In the genomic region with DNA sequence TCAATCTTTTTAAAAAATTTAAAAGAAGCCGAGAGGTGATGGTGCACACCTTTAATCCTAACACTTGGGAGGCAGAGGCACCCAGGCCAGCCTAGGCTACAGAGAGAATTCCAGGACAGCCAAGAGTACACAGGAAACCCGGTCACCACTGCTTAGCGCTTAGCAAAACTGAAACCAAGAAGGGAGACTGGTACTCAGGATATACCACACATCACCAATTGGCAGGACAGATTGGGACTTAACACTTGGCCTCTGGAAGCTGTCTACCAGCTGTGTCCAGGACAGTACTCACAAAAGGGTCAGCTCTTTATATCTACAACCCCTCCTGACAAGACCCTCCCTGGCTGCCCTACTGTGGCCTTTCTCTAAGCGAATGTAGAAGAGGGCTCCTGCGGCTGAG, we compare ENCODE assay signal across 8 mouse cellular contexts. TPM values are rescaled to one million over a fixed set of nuclear protein-coding genes. Genes with fewer than 3 reads are reported as not detected.
DNase-seq lines count a peak whose midpoint lies in the region; ATAC-seq and TF ChIP-seq lines count a peak whose summit lies in the region.

No protein-coding gene starts in this region.

- in situ Hi-C loops in CH12.LX (cut with MboI; ENCODE audit: low pct_ligation_motif_present, low pct_unique_long_range_greater_than_20kb, low sequenced_read_pairs): loop anchor here (5.0 kb wide), 1 partner anchor 45 kb away; no protein-coding TSS in a partner anchor

- no peak for ATAC-seq in erythroblast, adult 5-6 weeks (replicated peaks; ENCODE audit: low FRiP score, poor library complexity, severe bottlenecking)
- no peak for ATAC-seq in forebrain, postnatal 0 days
- no peak; the same call in 1 of the 2 replicates for ATAC-seq in lung, postnatal 0 days

- H3K4me1 ChIP-seq in erythroblast, embryonic 14.5 days (ENCODE audit: control insufficient read depth): peaks cover 45% of the 10 kb centered on the region
- peaks cover 17 to 36% of the 10 kb centered on the region in 2 experiments for H3K4me1 ChIP-seq in CH12.LX (ENCODE audit: control insufficient read depth in 1 of 2, insufficient read depth in 2 of 2)
- peaks cover 16% of the 10 kb centered on the region for H3K4me1 ChIP-seq in forebrain, postnatal 0 days (ENCODE audit: insufficient read depth)
- peaks cover 13% of the 10 kb centered on the region for H3K4me1 ChIP-seq in lung, postnatal 0 days (ENCODE audit: insufficient read depth, low read depth, low read length)

- DNase-seq in CH12.LX (ENCODE audit: extremely low read depth): no peak
- no peak for DNase-seq in forebrain, postnatal 0 days
- peak; percentile 73 for DNase-seq in lung, postnatal 0 days (ENCODE audit: low spot score)
- DNase-seq in left cerebral cortex, postnatal 10 days (ENCODE audit: extremely low spot score in 1 of 2, low spot score in 2 of 2): no peak
- no peak for DNase-seq in cerebellum, postnatal 36 days
- DNase-seq in gastrocnemius, postnatal 4 days (ENCODE audit: low spot score in 2 of 2): no peak

- TF ChIP-seq CTCF in CH12.LX (conservative IDR thresholded peaks at IDR 0.05 in 1 of 2, IDR thresholded peaks at IDR 0.05 in 1 of 2; ENCODE audit: low read depth in 2 of 2, low read length in 2 of 2): no peak
- no peak for TF ChIP-seq CTCF in forebrain, postnatal 0 days (IDR thresholded peaks at IDR 0.05; ENCODE audit: low read depth)
- no peak for TF ChIP-seq CTCF in lung, postnatal 0 days (IDR thresholded peaks at IDR 0.05)

- TF ChIP-seq POLR2A in CH12.LX (IDR thresholded peaks at IDR 0.05; ENCODE audit: low read depth, low read length): no peak

- H3K9me3 ChIP-seq in erythroblast, embryonic 14.5 days (ENCODE audit: control insufficient read depth, low read length): no peaks in the 10 kb centered on the region
- no peaks in the 10 kb centered on the region for H3K9me3 ChIP-seq in CH12.LX (replicated peaks; ENCODE audit: low read length)
- H3K9me3 ChIP-seq in forebrain, postnatal 0 days (ENCODE audit: low read length): no peaks in the 10 kb centered on the region
- no peaks in the 10 kb centered on the region for H3K9me3 ChIP-seq in lung, postnatal 0 days (ENCODE audit: low read length)

- dilution Hi-C loops in CH12.LX (cut with MboI; ENCODE audit: extremely low pct_ligation_motif_present, extremely low pct_unique_long_range_greater_than_20kb, low sequenced_read_pairs): no loop called here

- intact Hi-C loops in left cerebral cortex, postnatal 10 days (cut with DNase I): loop anchor here (5.0 kb wide), 1 partner anchor 60 kb away; no protein-coding TSS in a partner anchor

- H3K27me3 ChIP-seq in erythroblast, embryonic 14.5 days (ENCODE audit: control insufficient read depth): peaks cover 45% of the 10 kb centered on the region
- peaks cover 6% of the 10 kb centered on the region for H3K27me3 ChIP-seq in CH12.LX (replicated peaks)
- H3K27me3 ChIP-seq in forebrain, postnatal 0 days (ENCODE audit: insufficient read depth, low read length): no peaks in the 10 kb centered on the region
- H3K27me3 ChIP-seq in lung, postnatal 0 days (replicated peaks; ENCODE audit: insufficient read depth, low read length): no peaks in the 10 kb centered on the region

- no peak for TF ChIP-seq EP300 in CH12.LX (IDR thresholded peaks at IDR 0.05; ENCODE audit: low read length)
- TF ChIP-seq EP300 in lung, postnatal 0 days (IDR thresholded peaks at IDR 0.05): peak; percentile 34; the same call in 1 of the 2 replicates

- no peak overlapping the region for H3K27ac ChIP-seq in CH12.LX (ENCODE audit: insufficient read depth, low read depth)
- no peak overlapping the region; the same call in 1 of the 2 replicates for H3K27ac ChIP-seq in forebrain, postnatal 0 days (ENCODE audit: low read depth, low read length)
- peak overlapping the region; percentile 93 for H3K27ac ChIP-seq in lung, postnatal 0 days (ENCODE audit: low read length)

- no peak overlapping the region for H3K9ac ChIP-seq in CH12.LX (ENCODE audit: insufficient read depth, low read depth)
- H3K9ac ChIP-seq in forebrain, postnatal 0 days: peak overlapping the region; percentile 85
- peak overlapping the region; percentile 44 for H3K9ac ChIP-seq in lung, postnatal 0 days (replicated peaks; ENCODE audit: low read depth)

- no peak for TF ChIP-seq RAD21 in CH12.LX (IDR thresholded peaks at IDR 0.05; ENCODE audit: low read depth, low read length)

- 19% methylated on average over 5 of the region's 5 CpGs for WGBS in forebrain, postnatal 0 days
- WGBS in lung, postnatal 0 days: 12% methylated on average over 5 of the region's 5 CpGs

- H3K36me3 ChIP-seq in erythroblast, embryonic 14.5 days (ENCODE audit: control insufficient read depth): peaks cover 8% of the 10 kb centered on the region
- H3K36me3 ChIP-seq in CH12.LX (replicated peaks in 1 of 2; ENCODE audit: control insufficient read depth in 1 of 2, insufficient read depth in 1 of 2, low read length in 1 of 2): peaks cover 0 to 13% of the 10 kb centered on the region in 2 experiments
- peaks cover 4% of the 10 kb centered on the region; the same call in 1 of the 2 replicates for H3K36me3 ChIP-seq in forebrain, postnatal 0 days (ENCODE audit: insufficient read depth)
- no peaks in the 10 kb centered on the region for H3K36me3 ChIP-seq in lung, postnatal 0 days (ENCODE audit: insufficient read depth, low read length)

- H3K4me2 ChIP-seq in CH12.LX (ENCODE audit: insufficient read depth, low read depth, poor library complexity, severe bottlenecking): peak overlapping the region; percentile 85
- peak overlapping the region; percentile 98 for H3K4me2 ChIP-seq in forebrain, postnatal 0 days (ENCODE audit: low read depth)
- H3K4me2 ChIP-seq in lung, postnatal 0 days (replicated peaks; ENCODE audit: low read depth, low read length): peak overlapping the region; percentile 86

- H3K4me3 ChIP-seq in erythroblast, embryonic 14.5 days (replicated peaks): peak overlapping the region; percentile 63
- H3K4me3 ChIP-seq in CH12.LX (replicated peaks in 1 of 3; ENCODE audit: low read depth in 2 of 3, low read length in 2 of 3, poor library complexity in 1 of 3): peak overlapping the region in 1 of 3 experiments; percentile 42
- H3K4me3 ChIP-seq in forebrain, postnatal 0 days (ENCODE audit: low read depth, low read length): peak overlapping the region; percentile 78
- peak overlapping the region; percentile 83 for H3K4me3 ChIP-seq in lung, postnatal 0 days (ENCODE audit: low read depth, low read length)

- H3K79me2 ChIP-seq in CH12.LX (replicated peaks; ENCODE audit: control insufficient read depth, extremely low read depth, insufficient read depth, poor library complexity, severe bottlenecking): peaks cover 11% of the 10 kb centered on the region; the same call in 1 of the 2 replicates

TF ChIP-seq in CH12.LX, 34 proteins besides CTCF, POLR2A, EP300 and RAD21:
- TF ChIP-seq IRF4 (IDR thresholded peaks at IDR 0.05; ENCODE audit: low read depth, low read length) (peak; percentile 46; the same call in 1 of the 2 replicates), ZMIZ1 (IDR thresholded peaks at IDR 0.05; ENCODE audit: low read depth, low read length) (no peak), SIN3A (IDR thresholded peaks at IDR 0.05; ENCODE audit: low read length) (0 out of 2 replicates have a peak, but pooled peaks have one; percentile 11)
TF ChIP-seq in CH12.LX: peak in this region for 2.

RNA-seq across cellular contexts. Expression of a gene that starts 1.4 kb away (rescaled TPM):
- 0.19 and 0.23 TPM in 2 replicates for polyA plus RNA-seq in erythroblast, embryonic 14.5 days (2012)
- 17.5 and 19.9 TPM in 2 replicates for total RNA-seq in erythroblast, adult 5-6 weeks (2015; ENCODE audit: low replicate concordance)
- 3.3 and 4.3 TPM in 2 replicates for total RNA-seq in erythroblast, adult 5-6 weeks (2017; ENCODE audit: low replicate concordance)
- 8.0 and 10.0 TPM in 2 replicates for total RNA-seq in CH12.LX (2012; rRNA removed)
- total RNA-seq in CH12.LX (2014; rRNA removed): 4.9 and 6.2 TPM in 2 replicates
- 8.2 and 11.4 TPM in 2 replicates for polyA plus RNA-seq in CH12.LX (2012; ENCODE audit: insufficient read length, low read depth)
- 43.5 and 44.5 TPM in 2 replicates for total RNA-seq in forebrain, postnatal 0 days (2014; rRNA removed)
- polyA plus RNA-seq in forebrain, postnatal 0 days (2015; fragmentation: Nextera tagmentation; extraction: Ambion mirVana): 16.5 and 16.7 TPM in 2 replicates
- polyA plus RNA-seq in lung, postnatal 0 days (2015; fragmentation: Nextera tagmentation; extraction: Ambion mirVana): 25.7 and 27.8 TPM in 2 replicates
- 10 to 100 TPM; 80.7 to 82.0 TPM for total RNA-seq in left cerebral cortex, postnatal 10 days (2021)
- 10 to 100 TPM; 23.9 to 25.5 TPM for total RNA-seq in gastrocnemius, postnatal 4 days (2021)
